Mouse (Mus musculus) lung, adult 2 months (tissue): ENCODE measurements around the gene Elp5.

Source experiments
- CTCF ChIP-seq: fragments of 200-500 bp; IDR thresholded peaks from 2 replicates; pipeline ENCODE4 v1.5.1; 2011; ENCODE audit warnings: mild to moderate bottlenecking, low read length, control low read depth; ENCODE audit not compliant: insufficient read depth
- POLR2A ChIP-seq: fragments of 200-500 bp; IDR thresholded peaks from 2 replicates; pipeline ENCODE4 v1.6.1; 2011; ENCODE audit warnings: low read depth, mild to moderate bottlenecking, control low read depth, low read length, borderline replicate concordance; ENCODE audit errors: extremely low read depth

GRCm38 (mm10) chr11:69939181-69939580 is 43.1 kb downstream of the Elp5 start:
- no peak for TF ChIP-seq CTCF
- TF ChIP-seq POLR2A = no peak
